Mouse (Mus musculus): Measurements from ENCODE around the gene Spata9. TPM values are rescaled to one million over a fixed set of nuclear protein-coding genes. Genes with fewer than 3 reads are reported as not detected.

Gene Spata9
- polyA plus RNA-seq, 1 experiment from 2014 or later, result 0.31 TPM

DNA sequence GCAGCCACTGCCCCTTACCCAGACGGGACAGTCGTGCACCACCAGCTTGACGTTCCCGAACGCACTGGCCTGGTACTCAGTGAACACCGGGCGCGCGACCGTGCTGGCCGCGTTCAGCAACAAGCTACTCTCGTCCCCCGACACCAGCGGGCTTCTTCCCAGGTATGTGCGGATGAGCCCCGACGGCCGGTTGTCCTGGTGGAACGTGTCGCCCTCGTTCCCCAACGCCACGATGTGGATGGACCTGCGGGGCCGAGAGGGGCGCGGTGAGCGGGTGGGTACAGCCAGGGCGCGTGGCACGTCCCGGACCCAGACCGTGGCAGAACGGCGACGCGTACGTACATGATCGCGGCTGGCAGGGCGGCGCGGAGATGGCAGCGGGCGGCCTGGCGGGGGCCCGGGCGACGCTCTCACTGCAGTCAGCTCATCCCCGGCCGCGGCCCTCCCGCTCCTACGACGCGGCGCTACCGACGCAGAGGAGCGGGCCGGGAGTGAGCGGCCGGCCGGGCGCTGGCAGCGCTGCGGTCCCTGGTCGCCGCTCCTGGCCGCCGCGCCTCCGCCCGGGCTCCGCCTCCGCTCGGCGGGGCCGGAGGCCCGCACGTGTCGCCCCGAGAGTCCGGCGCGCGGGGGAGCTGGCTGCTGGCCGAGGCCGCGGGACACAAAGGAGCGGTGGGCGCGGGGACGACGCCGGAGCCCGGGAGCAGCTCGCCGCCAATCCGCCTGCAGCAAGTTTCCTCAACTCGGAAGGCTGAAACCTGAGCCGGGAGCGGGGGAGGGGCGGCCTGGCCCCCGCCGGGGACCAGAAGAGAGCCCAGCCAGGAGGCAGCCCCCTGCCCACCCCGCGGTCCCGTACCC is 23.5 kb upstream of the Spata9 start, which contains the start of gene Rhobtb3:
TSS of gene Rhobtb3 (minus strand) at position 737 of the 855 bp plus-strand sequence.
- Histone ChIP-seq H3K27me3 (no peaks in the 10 kb centered on the region), H3K4me1 (replicated peaks) (peaks cover 13% of the 10 kb centered on the region)
- peak; percentile 89 for ATAC-seq (replicated peaks; ENCODE audit: insufficient number of reproducible peaks, insufficient read depth, low FRiP score, low read depth)

DNA sequence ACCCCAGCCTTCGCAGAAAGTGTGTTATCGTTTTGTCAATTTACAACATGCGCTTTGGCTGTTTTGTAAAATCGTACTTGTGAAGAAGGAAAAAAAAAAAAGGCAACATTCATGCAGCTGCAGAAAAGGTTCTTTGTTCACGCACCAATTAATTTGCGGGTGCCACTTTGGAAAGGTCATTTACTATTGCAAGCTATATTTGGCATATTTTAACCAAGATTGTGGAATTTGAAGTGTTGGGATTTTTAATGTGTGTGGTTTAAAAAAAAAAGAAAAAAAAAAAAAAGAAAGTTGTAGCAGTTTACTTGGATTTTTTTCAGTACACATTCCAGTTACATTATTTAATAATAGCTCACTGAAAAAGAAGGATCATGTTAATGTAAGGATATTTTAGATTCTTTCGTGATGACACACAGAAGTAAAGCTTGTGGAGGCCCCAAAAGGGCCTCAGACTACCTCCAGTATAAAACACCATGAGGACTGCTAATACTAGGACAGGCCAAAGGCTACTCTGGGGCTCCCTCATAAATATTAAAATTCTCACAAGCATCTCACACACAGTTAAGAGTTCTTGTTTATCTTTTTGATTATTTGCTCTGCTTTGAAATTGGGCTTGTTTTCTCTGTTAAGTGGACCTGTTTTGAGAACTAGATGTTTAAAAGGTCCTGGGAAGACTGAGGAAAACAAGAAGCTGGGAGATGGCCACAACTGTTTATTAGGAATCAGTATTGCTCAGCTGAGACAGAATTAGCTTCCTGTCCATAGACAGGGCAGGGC is 22.7 kb upstream of the Spata9 start:
- H3K9me3 ChIP-seq (replicated peaks), result no peaks in the 10 kb centered on the region

More for the DNA sequence above, 23.5 kb upstream of the Spata9 start, which contains the start of gene Rhobtb3:
- no peaks in the 10 kb centered on the region for H3K9me3 ChIP-seq (replicated peaks)
- H3K4me2 ChIP-seq, result peak within 1 kb of the TSS; percentile 71
- WGBS, result under 1% methylated on average over 79 of the region's 110 CpGs
- H3K36me3 ChIP-seq, result peaks cover 2% of the 10 kb centered on the region; the same call in 1 of the 2 replicates
- H3K9ac ChIP-seq, result peak within 1 kb of the TSS; percentile 93
- peak within 1 kb of the TSS; percentile 88 for H3K4me3 ChIP-seq
- peak within 1 kb of the TSS; percentile 99 for H3K27ac ChIP-seq

DNA sequence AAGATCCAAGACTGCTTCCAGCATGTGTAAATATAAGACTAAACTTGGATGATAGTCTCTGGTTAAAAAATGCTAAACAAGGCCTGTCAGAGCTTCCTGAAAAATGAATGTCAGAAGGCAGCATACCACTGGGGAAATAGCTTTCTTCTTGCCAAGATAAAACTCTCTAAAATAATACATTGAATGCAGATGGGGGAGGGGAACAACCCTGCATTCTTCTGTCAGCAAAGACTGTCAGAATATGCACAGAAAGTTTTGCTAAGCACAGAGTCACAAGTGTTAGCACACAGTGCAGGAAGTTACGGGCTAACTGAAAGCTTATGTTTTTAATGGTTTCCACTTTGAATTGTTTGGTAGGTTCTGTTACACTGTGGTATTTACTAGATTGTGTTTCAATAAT is 16.7 kb upstream of the Spata9 start:
- Histone ChIP-seq H3K9ac (no peak overlapping the region; the same call in 1 of the 2 replicates), H3K27me3 (no peaks in the 10 kb centered on the region), H3K27ac (no peak overlapping the region), H3K4me3 (no peak overlapping the region), H3K9me3 (replicated peaks) (no peaks in the 10 kb centered on the region), H3K36me3 (no peaks in the 10 kb centered on the region), H3K4me2 (no peak overlapping the region), H3K4me1 (replicated peaks) (peaks cover 3% of the 10 kb centered on the region; the same call in 1 of the 2 replicates)
- 42% methylated on average over 1 of the region's 1 CpGs for WGBS
- ATAC-seq (replicated peaks; ENCODE audit: insufficient number of reproducible peaks, insufficient read depth, low FRiP score, low read depth), result 0 out of 2 replicates have a peak, but pooled peaks have one; percentile 18

More for the DNA sequence above, 22.7 kb upstream of the Spata9 start:
- Histone ChIP-seq H3K4me2 (peak overlapping the region; percentile 71), H3K4me3 (peak overlapping the region; percentile 88), H3K4me1 (replicated peaks) (peaks cover 13% of the 10 kb centered on the region), H3K36me3 (no peaks in the 10 kb centered on the region), H3K9ac (peak overlapping the region; percentile 93), H3K27me3 (no peaks in the 10 kb centered on the region), H3K27ac (peak overlapping the region; percentile 99)
- ATAC-seq (replicated peaks; ENCODE audit: insufficient number of reproducible peaks, insufficient read depth, low FRiP score, low read depth), result no peak
- 2% methylated on average over 7 of the region's 7 CpGs for WGBS

GRCm38 (mm10) chr13:75955357-75955992 is 11.5 kb upstream of the Spata9 start:
- H3K36me3 ChIP-seq, result no peaks in the 10 kb centered on the region
- ATAC-seq (replicated peaks; ENCODE audit: insufficient number of reproducible peaks, insufficient read depth, low FRiP score, low read depth), result no peak
- H3K4me1 ChIP-seq (replicated peaks), result no peaks in the 10 kb centered on the region; the same call in 1 of the 2 replicates
- H3K27ac ChIP-seq, result no peak overlapping the region
- no peaks in the 10 kb centered on the region for H3K9me3 ChIP-seq (replicated peaks)
- H3K4me3 ChIP-seq, result no peak overlapping the region
- no peak overlapping the region for H3K4me2 ChIP-seq
- H3K9ac ChIP-seq, result no peak overlapping the region
- no peaks in the 10 kb centered on the region for H3K27me3 ChIP-seq

DNA sequence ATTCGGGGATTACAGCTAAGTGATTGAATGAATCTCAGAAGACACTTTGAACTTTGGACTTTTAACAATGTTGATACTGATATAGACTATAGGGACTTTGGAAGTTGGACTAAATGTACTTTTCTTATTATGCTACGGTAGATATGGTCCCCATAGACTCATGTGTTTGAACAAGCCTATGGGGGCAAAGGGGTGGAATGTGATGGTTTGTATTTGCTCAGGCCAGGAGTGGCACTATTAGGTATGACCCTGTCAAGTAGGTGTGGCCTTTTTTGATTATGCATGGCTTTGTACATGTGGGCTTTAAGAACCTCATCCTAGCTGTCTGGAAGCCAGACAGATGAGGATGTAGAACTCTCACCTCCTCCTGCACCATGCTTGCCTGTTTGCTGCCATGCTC is 7.5 kb downstream of the Spata9 start:
- Histone ChIP-seq H3K27ac (no peak overlapping the region), H3K4me2 (no peak overlapping the region), H3K4me3 (no peak overlapping the region), H3K9ac (no peak overlapping the region), H3K36me3 (no peaks in the 10 kb centered on the region), H3K9me3 (replicated peaks) (no peaks in the 10 kb centered on the region), H3K4me1 (replicated peaks) (no peaks in the 10 kb centered on the region), H3K27me3 (no peaks in the 10 kb centered on the region)
- ATAC-seq (replicated peaks; ENCODE audit: insufficient number of reproducible peaks, insufficient read depth, low FRiP score, low read depth), result no peak
- WGBS, result 66% methylated on average over 2 of the region's 2 CpGs

GRCm38 (mm10) chr13:75975629-75976028 is 8.7 kb downstream of the Spata9 start:
- 80% methylated on average over 1 of the region's 1 CpGs for WGBS

GRCm38 (mm10) chr13:75976218-75976617 is 9.3 kb downstream of the Spata9 start:
- Histone ChIP-seq H3K27ac (no peak overlapping the region), H3K4me1 (replicated peaks) (no peaks in the 10 kb centered on the region), H3K4me2 (no peak overlapping the region), H3K9me3 (replicated peaks) (no peaks in the 10 kb centered on the region), H3K9ac (no peak overlapping the region), H3K4me3 (no peak overlapping the region), H3K27me3 (no peaks in the 10 kb centered on the region), H3K36me3 (no peaks in the 10 kb centered on the region)
- WGBS, result 77% methylated on average over 2 of the region's 2 CpGs
- ATAC-seq (replicated peaks; ENCODE audit: insufficient number of reproducible peaks, insufficient read depth, low FRiP score, low read depth), result no peak

More at GRCm38 (mm10) chr13:75975629-75976028, 8.7 kb downstream of the Spata9 start:
- Histone ChIP-seq H3K4me1 (replicated peaks) (no peaks in the 10 kb centered on the region), H3K36me3 (no peaks in the 10 kb centered on the region), H3K27ac (no peak overlapping the region), H3K9me3 (replicated peaks) (no peaks in the 10 kb centered on the region), H3K4me2 (no peak overlapping the region), H3K4me3 (no peak overlapping the region), H3K9ac (no peak overlapping the region), H3K27me3 (no peaks in the 10 kb centered on the region)
- ATAC-seq (replicated peaks; ENCODE audit: insufficient number of reproducible peaks, insufficient read depth, low FRiP score, low read depth), result no peak

- no peaks in the 10 kb centered on the region for H3K27me3 ChIP-seq
- no peak for ATAC-seq (replicated peaks; ENCODE audit: insufficient number of reproducible peaks, insufficient read depth, low FRiP score, low read depth)
- H3K4me2 ChIP-seq, result no peak overlapping the region
- no peaks in the 10 kb centered on the region for H3K4me1 ChIP-seq (replicated peaks)
- no peak overlapping the region for H3K4me3 ChIP-seq
- H3K36me3 ChIP-seq, result no peaks in the 10 kb centered on the region
- H3K9ac ChIP-seq, result no peak overlapping the region
- H3K9me3 ChIP-seq (replicated peaks), result no peaks in the 10 kb centered on the region
- 76% methylated on average over 2 of the region's 2 CpGs for WGBS
- H3K27ac ChIP-seq, result no peak overlapping the region
These were observed 9.7 kb downstream of the Spata9 start for GRCm38 (mm10) chr13:75976649-75977048.

DNA sequence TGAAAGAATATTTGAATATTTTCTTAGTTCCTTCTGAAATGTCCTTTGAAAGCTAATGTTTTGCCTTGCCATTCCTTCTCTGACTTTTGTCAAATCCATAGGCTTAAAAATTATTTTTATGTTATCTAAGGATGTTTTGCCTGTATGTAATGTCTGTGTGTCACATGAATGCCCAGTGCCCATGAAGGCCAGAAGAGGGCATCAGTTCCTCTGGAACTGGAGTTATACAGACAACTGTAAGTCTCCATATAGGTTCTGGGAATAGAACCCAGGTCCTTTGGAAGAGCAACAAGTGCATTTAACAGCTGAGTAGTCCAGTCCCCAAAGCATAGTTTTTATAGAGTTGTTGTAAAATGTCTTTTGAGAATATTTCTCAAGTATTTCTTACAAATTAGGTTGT is 15.0 kb downstream of the Spata9 start:
- Histone ChIP-seq H3K4me2 (no peak overlapping the region), H3K9me3 (replicated peaks) (no peaks in the 10 kb centered on the region), H3K9ac (no peak overlapping the region), H3K27me3 (no peaks in the 10 kb centered on the region), H3K27ac (no peak overlapping the region), H3K4me1 (replicated peaks) (no peaks in the 10 kb centered on the region), H3K4me3 (no peak overlapping the region), H3K36me3 (no peaks in the 10 kb centered on the region)
- no peak for ATAC-seq (replicated peaks; ENCODE audit: insufficient number of reproducible peaks, insufficient read depth, low FRiP score, low read depth)

DNA sequence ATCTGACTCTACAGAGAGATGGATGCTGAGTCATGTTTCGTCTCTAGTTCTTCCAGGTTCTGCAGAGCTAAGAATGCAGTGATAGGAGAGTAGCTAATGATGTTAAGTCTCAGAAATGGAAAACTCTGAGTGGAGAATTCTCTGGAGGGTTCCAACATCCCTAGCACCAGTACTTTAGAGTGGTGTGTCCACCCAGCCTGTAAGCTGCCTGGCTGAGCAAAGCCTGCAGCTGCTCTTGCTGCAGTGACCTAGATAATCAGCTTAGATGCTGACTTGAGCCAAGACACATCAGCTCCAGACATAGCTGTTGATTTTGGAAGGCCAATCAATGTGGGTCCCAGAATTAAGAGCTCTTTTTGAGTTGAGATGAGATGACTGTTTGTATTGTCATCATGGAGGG is 21.1 kb downstream of the Spata9 start:
- 67% methylated on average over 1 of the region's 1 CpGs for WGBS
- ATAC-seq (replicated peaks; ENCODE audit: insufficient number of reproducible peaks, insufficient read depth, low FRiP score, low read depth), result no peak

More for the DNA sequence above, 21.1 kb downstream of the Spata9 start:
- Histone ChIP-seq H3K9me3 (replicated peaks) (no peaks in the 10 kb centered on the region), H3K4me1 (replicated peaks) (peaks cover 2% of the 10 kb centered on the region; the same call in 1 of the 2 replicates), H3K27me3 (no peaks in the 10 kb centered on the region), H3K27ac (no peak overlapping the region), H3K36me3 (no peaks in the 10 kb centered on the region), H3K9ac (no peak overlapping the region), H3K4me2 (no peak overlapping the region), H3K4me3 (no peak overlapping the region)

Data from heart, embryonic 15.5 days (tissue).